Mouse (Mus musculus): ENCODE data around the gene Wee2. TPM values are rescaled to one million over a fixed set of nuclear protein-coding genes. Genes with fewer than 3 reads are reported as not detected.
A peak's percentile ranks its signal among the peaks of the same experiment; 100 is the strongest.

Wee2 gene
- polyA plus RNA-seq (2015; fragmentation: Nextera tagmentation; extraction: Ambion mirVana) = not detected in 2 replicates

- peaks cover 17% of the 10 kb centered on the region for H3K4me1 ChIP-seq (replicated peaks)
- DNase-seq (no peak), ATAC-seq (ENCODE audit: low read depth) (no peak)
- 65% methylated on average over 5 of the region's 5 CpGs for WGBS (ENCODE audit: insufficient replicate concordance)
- no peak within 1 kb of the TSS for H3K9ac ChIP-seq
- H3K36me3 ChIP-seq = no peaks in the 10 kb centered on the region
- peaks cover 61% of the 10 kb centered on the region for H3K27me3 ChIP-seq
- H3K9me3 ChIP-seq (replicated peaks) = no peaks in the 10 kb centered on the region
- no peak within 1 kb of the TSS for H3K27ac ChIP-seq
- no peak within 1 kb of the TSS for H3K4me2 ChIP-seq
- no peak within 1 kb of the TSS for H3K4me3 ChIP-seq (replicated peaks)
These were observed at the start of gene Wee2 for GRCm38 (mm10) chr6:40438936-40439335. Gene Wee2, plus strand, starts transcription at chr6:40439088.

GRCm38 (mm10) chr6:40390975-40391374 lies 47.9 kb upstream of the Wee2 start:
- 69% methylated on average over 1 of the region's 1 CpGs for WGBS (ENCODE audit: insufficient replicate concordance)
- no peak overlapping the region for H3K4me3 ChIP-seq (replicated peaks)
- H3K9ac ChIP-seq = no peak overlapping the region
- no peak for DNase-seq
- H3K36me3 ChIP-seq = peaks cover 3% of the 10 kb centered on the region; the same call in 1 of the 2 replicates
- no peaks in the 10 kb centered on the region for H3K27me3 ChIP-seq
- no peak overlapping the region for H3K4me2 ChIP-seq
- H3K4me1 ChIP-seq (replicated peaks) = peaks cover 17% of the 10 kb centered on the region
- H3K9me3 ChIP-seq (replicated peaks) = no peaks in the 10 kb centered on the region
- no peak overlapping the region for H3K27ac ChIP-seq
- ATAC-seq (ENCODE audit: low read depth) = no peak

GRCm38 (mm10) chr6:40393213-40393612 lies 45.7 kb upstream of the Wee2 start:
- peaks cover 13% of the 10 kb centered on the region for H3K36me3 ChIP-seq
- DNase-seq = peak; percentile 17
- 41% methylated on average over 3 of the region's 3 CpGs for WGBS (ENCODE audit: insufficient replicate concordance)
- no peak for ATAC-seq (ENCODE audit: low read depth)
- no peak overlapping the region for H3K4me3 ChIP-seq (replicated peaks)
- H3K9me3 ChIP-seq (replicated peaks) = no peaks in the 10 kb centered on the region
- no peak overlapping the region for H3K27ac ChIP-seq
- no peaks in the 10 kb centered on the region for H3K27me3 ChIP-seq
- H3K9ac ChIP-seq = no peak overlapping the region
- no peak overlapping the region for H3K4me2 ChIP-seq
- H3K4me1 ChIP-seq (replicated peaks) = peaks cover 16% of the 10 kb centered on the region

GRCm38 (mm10) chr6:40402031-40402430 lies 36.9 kb upstream of the Wee2 start:
- Histone ChIP-seq H3K9ac (no peak overlapping the region), H3K4me3 (replicated peaks) (no peak overlapping the region), H3K4me2 (no peak overlapping the region), H3K36me3 (peaks cover 21% of the 10 kb centered on the region), H3K9me3 (replicated peaks) (no peaks in the 10 kb centered on the region), H3K27ac (no peak overlapping the region), H3K27me3 (no peaks in the 10 kb centered on the region), H3K4me1 (replicated peaks) (no peaks in the 10 kb centered on the region)
- WGBS (ENCODE audit: insufficient replicate concordance) = 81% methylated on average over 2 of the region's 2 CpGs
- DNase-seq (no peak), ATAC-seq (ENCODE audit: low read depth) (no peak)

- ATAC-seq (ENCODE audit: low read depth) (no peak), DNase-seq (no peak)
- Histone ChIP-seq H3K4me2 (no peak overlapping the region), H3K27ac (no peak overlapping the region), H3K4me3 (replicated peaks) (no peak overlapping the region), H3K9me3 (replicated peaks) (no peaks in the 10 kb centered on the region), H3K4me1 (replicated peaks) (no peaks in the 10 kb centered on the region), H3K9ac (no peak overlapping the region), H3K36me3 (peaks cover 11% of the 10 kb centered on the region), H3K27me3 (no peaks in the 10 kb centered on the region)
- 73% methylated on average over 4 of the region's 4 CpGs for WGBS (ENCODE audit: insufficient replicate concordance)
These were observed 35.1 kb upstream of the Wee2 start for GRCm38 (mm10) chr6:40403640-40404285.

- no peaks in the 10 kb centered on the region for H3K9me3 ChIP-seq (replicated peaks)
- no peak overlapping the region for H3K27ac ChIP-seq
- no peak overlapping the region for H3K9ac ChIP-seq
- H3K4me3 ChIP-seq (replicated peaks) = no peak overlapping the region
- WGBS (ENCODE audit: insufficient replicate concordance) = 59% methylated on average over 3 of the region's 3 CpGs
- no peak overlapping the region for H3K4me2 ChIP-seq
- ATAC-seq (ENCODE audit: low read depth) = no peak
- no peaks in the 10 kb centered on the region for H3K4me1 ChIP-seq (replicated peaks)
- H3K36me3 ChIP-seq = no peaks in the 10 kb centered on the region
- H3K27me3 ChIP-seq = no peaks in the 10 kb centered on the region
- no peak for DNase-seq
These were observed 27.8 kb upstream of the Wee2 start for GRCm38 (mm10) chr6:40411085-40411484.

- H3K27me3 ChIP-seq = no peaks in the 10 kb centered on the region
- H3K4me1 ChIP-seq (replicated peaks) = no peaks in the 10 kb centered on the region
- 71% methylated on average over 5 of the region's 5 CpGs for whole genome bisulfite sequencing (ENCODE audit: insufficient replicate concordance)
- H3K9me3 ChIP-seq (replicated peaks) = no peaks in the 10 kb centered on the region
- no peak overlapping the region for H3K4me3 ChIP-seq (replicated peaks)
- no peak overlapping the region for H3K9ac ChIP-seq
- no peaks in the 10 kb centered on the region for H3K36me3 ChIP-seq
- H3K4me2 ChIP-seq = no peak overlapping the region
- ATAC-seq (ENCODE audit: low read depth) = no peak
- no peak for DNase-seq
- H3K27ac ChIP-seq = no peak overlapping the region
These were observed 25.8 kb upstream of the Wee2 start for GRCm38 (mm10) chr6:40413046-40413445.

- H3K9me3 ChIP-seq (replicated peaks) = no peaks in the 10 kb centered on the region
- no peak overlapping the region for H3K4me2 ChIP-seq
- no peak for DNase-seq
- H3K27ac ChIP-seq = no peak overlapping the region
- no peak overlapping the region for H3K9ac ChIP-seq
- ATAC-seq (ENCODE audit: low read depth) = no peak
- H3K4me1 ChIP-seq (replicated peaks) = no peaks in the 10 kb centered on the region
- WGBS (ENCODE audit: insufficient replicate concordance) = 73% methylated on average over 3 of the region's 3 CpGs
- no peaks in the 10 kb centered on the region for H3K36me3 ChIP-seq
- no peaks in the 10 kb centered on the region for H3K27me3 ChIP-seq
- no peak overlapping the region for H3K4me3 ChIP-seq (replicated peaks)
These were observed 25.3 kb upstream of the Wee2 start for GRCm38 (mm10) chr6:40413565-40413964.

- H3K36me3 ChIP-seq = no peaks in the 10 kb centered on the region
- H3K4me3 ChIP-seq (replicated peaks) = no peak overlapping the region
- H3K4me1 ChIP-seq (replicated peaks) = no peaks in the 10 kb centered on the region
- no peaks in the 10 kb centered on the region for H3K9me3 ChIP-seq (replicated peaks)
- ATAC-seq (ENCODE audit: low read depth) = no peak
- H3K27me3 ChIP-seq = no peaks in the 10 kb centered on the region
- H3K27ac ChIP-seq = no peak overlapping the region
- 59% methylated on average over 5 of the region's 5 CpGs for WGBS (ENCODE audit: insufficient replicate concordance)
- H3K4me2 ChIP-seq = no peak overlapping the region
- no peak overlapping the region for H3K9ac ChIP-seq
- DNase-seq = no peak
These were observed 23.1 kb upstream of the Wee2 start for GRCm38 (mm10) chr6:40415799-40416198.

- Histone ChIP-seq H3K4me1 (replicated peaks) (no peaks in the 10 kb centered on the region), H3K27ac (no peak overlapping the region), H3K27me3 (no peaks in the 10 kb centered on the region), H3K36me3 (no peaks in the 10 kb centered on the region), H3K4me2 (no peak overlapping the region), H3K4me3 (replicated peaks) (no peak overlapping the region), H3K9ac (no peak overlapping the region), H3K9me3 (replicated peaks) (no peaks in the 10 kb centered on the region)
- ATAC-seq (ENCODE audit: low read depth) (no peak), DNase-seq (no peak)
- 77% methylated on average over 4 of the region's 4 CpGs for WGBS (ENCODE audit: insufficient replicate concordance)
These were observed 20.5 kb upstream of the Wee2 start for GRCm38 (mm10) chr6:40418386-40418785.

- Histone ChIP-seq H3K9me3 (replicated peaks) (no peaks in the 10 kb centered on the region), H3K4me1 (replicated peaks) (no peaks in the 10 kb centered on the region), H3K9ac (no peak overlapping the region), H3K27me3 (no peaks in the 10 kb centered on the region), H3K27ac (no peak overlapping the region), H3K4me3 (replicated peaks) (no peak overlapping the region), H3K36me3 (no peaks in the 10 kb centered on the region), H3K4me2 (no peak overlapping the region)
- WGBS (ENCODE audit: insufficient replicate concordance) = 77% methylated on average over 6 of the region's 6 CpGs
- DNase-seq (no peak), ATAC-seq (ENCODE audit: low read depth) (no peak)
These were observed 17.8 kb upstream of the Wee2 start for GRCm38 (mm10) chr6:40421099-40421498.

GRCm38 (mm10) chr6:40423013-40423412 lies 15.9 kb upstream of the Wee2 start:
- H3K4me2 ChIP-seq = no peak overlapping the region
- no peaks in the 10 kb centered on the region for H3K9me3 ChIP-seq (replicated peaks)
- WGBS (ENCODE audit: insufficient replicate concordance) = 55% methylated on average over 1 of the region's 1 CpGs
- no peak overlapping the region for H3K27ac ChIP-seq
- H3K4me3 ChIP-seq (replicated peaks) = no peak overlapping the region
- DNase-seq (no peak), ATAC-seq (ENCODE audit: low read depth) (no peak)
- H3K36me3 ChIP-seq = no peaks in the 10 kb centered on the region
- no peaks in the 10 kb centered on the region for H3K4me1 ChIP-seq (replicated peaks)
- H3K9ac ChIP-seq = no peak overlapping the region
- no peaks in the 10 kb centered on the region for H3K27me3 ChIP-seq
